Mouse (Mus musculus): ENCODE results near the gene Prkce.
A peak's percentile ranks its signal among the peaks of the same experiment; 100 is the strongest.

Gene Prkce

GRCm38 (mm10) chr17:86331835-86332234 is 164.2 kb downstream of the Prkce start:
- DNase-seq (ENCODE audit: low spot score in 2 of 2), result no peak

GRCm38 (mm10) chr17:86334990-86335389 is 167.4 kb downstream of the Prkce start:
- DNase-seq (ENCODE audit: low spot score in 2 of 2), result no peak

- DNase-seq (ENCODE audit: low spot score in 2 of 2), result no peak
Observed at GRCm38 (mm10) chr17:86336652-86337073, 169.1 kb downstream of the Prkce start.

GRCm38 (mm10) chr17:86337076-86337475 is 169.5 kb downstream of the Prkce start:
- no peak for DNase-seq (ENCODE audit: low spot score in 2 of 2)

GRCm38 (mm10) chr17:86338328-86338727 is 170.7 kb downstream of the Prkce start:
- no peak for DNase-seq (ENCODE audit: low spot score in 2 of 2)

GRCm38 (mm10) chr17:86344032-86344431 is 176.4 kb downstream of the Prkce start:
- no peak for DNase-seq (ENCODE audit: low spot score in 2 of 2)

GRCm38 (mm10) chr17:86345234-86346005 is 177.8 kb downstream of the Prkce start:
- peak; percentile 67 to 74 for DNase-seq (ENCODE audit: low spot score in 2 of 2)

GRCm38 (mm10) chr17:86350236-86350635 is 182.7 kb downstream of the Prkce start:
- DNase-seq (ENCODE audit: low spot score in 2 of 2), result no peak

- DNase-seq (ENCODE audit: low spot score in 2 of 2), result no peak
Observed at GRCm38 (mm10) chr17:86350791-86351261, 183.2 kb downstream of the Prkce start.

- no peak for DNase-seq (ENCODE audit: low spot score in 2 of 2)
Observed at GRCm38 (mm10) chr17:86351282-86351681, 183.7 kb downstream of the Prkce start.

GRCm38 (mm10) chr17:86352247-86353037 is 184.9 kb downstream of the Prkce start:
- no peak for DNase-seq (ENCODE audit: low spot score in 2 of 2)

- DNase-seq (ENCODE audit: low spot score in 2 of 2), result no peak
Observed at GRCm38 (mm10) chr17:86353679-86354078, 186.1 kb downstream of the Prkce start.

GRCm38 (mm10) chr17:86354101-86354500 is 186.5 kb downstream of the Prkce start:
- no peak for DNase-seq (ENCODE audit: low spot score in 2 of 2)

- DNase-seq (ENCODE audit: low spot score in 2 of 2), result no peak
Observed at GRCm38 (mm10) chr17:86354896-86355295, 187.3 kb downstream of the Prkce start.

GRCm38 (mm10) chr17:86355318-86355717 is 187.7 kb downstream of the Prkce start:
- DNase-seq (ENCODE audit: low spot score in 2 of 2), result no peak

- DNase-seq (ENCODE audit: low spot score in 2 of 2), result no peak
Observed at GRCm38 (mm10) chr17:86355772-86356451, 188.3 kb downstream of the Prkce start.

GRCm38 (mm10) chr17:86358388-86358787 is 190.8 kb downstream of the Prkce start:
- no peak for DNase-seq (ENCODE audit: low spot score in 2 of 2)

GRCm38 (mm10) chr17:86358847-86359246 is 191.3 kb downstream of the Prkce start:
- DNase-seq (ENCODE audit: low spot score in 2 of 2), result no peak

- no peak for DNase-seq (ENCODE audit: low spot score in 2 of 2)
Observed at GRCm38 (mm10) chr17:86360849-86361248, 193.3 kb downstream of the Prkce start.

GRCm38 (mm10) chr17:86363356-86363755 is 195.8 kb downstream of the Prkce start:
- DNase-seq (ENCODE audit: low spot score in 2 of 2), result no peak

GRCm38 (mm10) chr17:86364349-86365075 is 196.9 kb downstream of the Prkce start:
- no peak for DNase-seq (ENCODE audit: low spot score in 2 of 2)

- DNase-seq (ENCODE audit: low spot score in 2 of 2), result no peak
Observed at GRCm38 (mm10) chr17:86366919-86367318, 199.3 kb downstream of the Prkce start.
